Mouse (Mus musculus) T-cell, adult 66 days (primary cell): Measurements from ENCODE around the gene Triml1. TPM values are rescaled to one million over a fixed set of nuclear protein-coding genes. Genes with fewer than 3 reads are reported as not detected.

Experiments used
- total RNA-seq, 2 experiments: library from RNA; stranded (reverse); gene quantifications; 3 replicates in 1 of 2; 4 replicates in 1 of 2; pipeline ENCODE4 v1.2.4; 2023

The Triml1 gene
- total RNA-seq = not detected

DNA sequence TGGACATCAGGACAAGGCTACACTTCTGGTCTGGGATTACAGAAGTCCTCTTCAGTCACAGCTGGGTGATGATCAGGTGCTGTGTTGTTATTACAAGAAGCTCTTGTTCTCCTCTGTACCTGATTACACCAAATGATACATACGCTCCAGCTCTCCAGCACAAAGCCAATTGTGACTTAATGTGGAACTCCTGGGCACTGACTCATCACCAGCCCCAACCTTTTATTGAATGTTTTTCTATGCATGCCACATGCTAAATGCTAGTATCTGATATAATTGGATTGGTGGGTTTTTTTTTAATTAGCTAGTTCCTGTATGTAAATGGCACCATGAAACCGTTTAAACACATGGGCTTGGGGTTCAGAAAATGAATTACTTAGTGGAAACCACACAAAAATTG is at the start of gene Triml1:
Triml1 (minus strand) TSS at position 101 of the 400 bp plus-strand sequence.

DNA sequence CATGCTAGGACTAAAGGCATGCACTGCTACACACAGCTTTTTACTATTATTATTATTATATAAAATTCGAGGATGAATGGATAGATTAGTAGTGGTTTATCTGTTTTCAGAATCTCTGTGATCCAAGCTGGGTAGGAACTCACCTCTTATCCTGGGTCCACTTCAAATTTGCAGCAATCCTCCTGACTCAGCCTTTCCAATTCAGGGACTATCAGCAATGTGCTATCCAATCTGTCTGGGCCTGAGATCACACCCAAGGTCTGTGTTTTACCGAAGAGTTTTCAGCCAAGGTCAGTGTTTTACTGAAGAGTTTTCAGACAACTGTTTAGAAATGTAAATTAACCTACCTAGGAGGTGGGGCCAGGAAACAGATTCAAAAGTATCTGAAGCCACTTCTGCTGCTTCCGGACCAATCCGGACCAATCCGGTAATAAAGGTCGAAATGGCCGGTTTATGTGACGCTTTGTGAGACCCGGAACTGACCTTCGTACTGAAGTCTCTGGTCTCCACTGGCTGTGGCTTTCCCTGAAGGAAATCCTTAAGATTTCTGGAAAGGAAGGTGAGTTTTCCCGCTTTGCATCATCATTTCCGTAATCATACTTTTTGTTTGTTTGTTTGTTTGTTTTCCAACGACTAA is 38.9 kb upstream of the Triml1 start, which contains the start of gene Triml2:
Triml2 (plus strand) TSS at position 488 of the 637 bp plus-strand sequence.

Other genes with a start within 250 kb of the Triml1 start
- not detected for gene Triml2, start 39.1 kb upstream of the Triml1 start, total RNA-seq
- not detected for gene Zfp42, start 165.5 kb upstream of the Triml1 start, total RNA-seq